Mouse (Mus musculus) right cerebral cortex, postnatal 4 days (tissue): ENCODE results near the gene Fah.
A peak's percentile ranks its signal among the peaks of the same experiment; 100 is the strongest.

Experiments used
- DNase-seq: peaks from one replicate; pipeline ENCODE4 v3.0.0-alpha.2; 2022

The Fah gene

GRCm38 (mm10) chr7:84606293-84606749 lies at the start of gene Fah:
Gene Fah (minus strand): TSS chr7:84606722.
- DNase-seq: no peak

DNA sequence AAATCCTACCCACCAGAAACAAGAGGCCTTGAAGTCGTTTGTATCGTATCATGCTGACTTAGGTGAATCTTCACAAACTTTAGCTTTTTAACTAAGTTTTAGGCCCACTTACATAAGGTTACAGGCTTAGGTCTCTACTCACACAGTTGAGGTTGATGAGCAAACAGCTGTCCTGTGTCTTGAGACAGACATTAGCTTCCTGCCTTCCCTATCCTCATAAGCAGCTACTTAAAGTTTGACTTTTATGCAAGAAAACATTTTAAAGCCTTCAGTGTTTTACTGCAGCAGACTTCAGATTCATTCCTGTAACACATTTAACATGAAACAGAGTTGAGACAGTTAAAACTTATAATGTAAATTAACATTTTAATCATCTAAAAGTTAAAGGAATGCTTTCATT lies 46.2 kb upstream of the Fah start:
- no peak for DNase-seq

DNA sequence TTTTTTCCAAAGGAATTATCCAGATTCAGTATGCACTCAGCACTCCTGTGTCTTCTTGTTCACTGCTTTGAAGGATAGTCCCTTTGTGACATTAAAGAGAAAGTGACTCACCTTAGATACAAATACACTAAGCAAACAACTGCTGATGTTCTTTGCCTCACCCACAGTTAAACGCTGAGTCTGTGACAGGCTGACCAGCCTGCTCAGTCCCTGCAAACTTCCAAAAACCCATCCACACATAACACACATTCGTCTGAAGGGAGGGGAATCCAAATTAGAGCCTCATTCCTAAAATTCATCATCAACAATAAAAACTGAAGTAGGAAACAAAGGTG lies 45.4 kb upstream of the Fah start:
- DNase-seq: no peak

- DNase-seq: no peak
Observed at GRCm38 (mm10) chr7:84651303-84651986, 44.9 kb upstream of the Fah start.

DNA sequence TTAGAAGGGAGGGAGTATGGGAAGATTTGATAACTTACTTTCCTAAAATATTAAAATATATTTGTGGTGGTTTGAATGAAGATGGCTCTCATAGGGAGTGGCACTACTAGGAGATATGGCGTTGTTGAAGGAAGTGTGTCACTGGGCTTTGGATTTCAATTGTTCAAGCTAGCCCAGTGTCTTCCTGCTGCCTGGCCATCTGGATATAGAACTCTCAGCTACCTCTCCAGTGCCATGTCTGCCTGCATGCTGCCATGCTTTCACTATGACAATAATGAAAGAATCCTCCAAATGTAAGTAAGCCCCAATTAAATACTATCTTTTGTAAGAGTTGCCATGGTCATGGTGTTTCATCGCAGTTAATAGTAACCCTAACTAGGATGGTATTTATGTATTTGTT lies 42.5 kb upstream of the Fah start:
- no peak for DNase-seq

- DNase-seq: no peak
Observed at GRCm38 (mm10) chr7:84646256-84646655, 39.7 kb upstream of the Fah start.

- no peak for DNase-seq
Observed at GRCm38 (mm10) chr7:84643270-84643998, 36.9 kb upstream of the Fah start.

DNA sequence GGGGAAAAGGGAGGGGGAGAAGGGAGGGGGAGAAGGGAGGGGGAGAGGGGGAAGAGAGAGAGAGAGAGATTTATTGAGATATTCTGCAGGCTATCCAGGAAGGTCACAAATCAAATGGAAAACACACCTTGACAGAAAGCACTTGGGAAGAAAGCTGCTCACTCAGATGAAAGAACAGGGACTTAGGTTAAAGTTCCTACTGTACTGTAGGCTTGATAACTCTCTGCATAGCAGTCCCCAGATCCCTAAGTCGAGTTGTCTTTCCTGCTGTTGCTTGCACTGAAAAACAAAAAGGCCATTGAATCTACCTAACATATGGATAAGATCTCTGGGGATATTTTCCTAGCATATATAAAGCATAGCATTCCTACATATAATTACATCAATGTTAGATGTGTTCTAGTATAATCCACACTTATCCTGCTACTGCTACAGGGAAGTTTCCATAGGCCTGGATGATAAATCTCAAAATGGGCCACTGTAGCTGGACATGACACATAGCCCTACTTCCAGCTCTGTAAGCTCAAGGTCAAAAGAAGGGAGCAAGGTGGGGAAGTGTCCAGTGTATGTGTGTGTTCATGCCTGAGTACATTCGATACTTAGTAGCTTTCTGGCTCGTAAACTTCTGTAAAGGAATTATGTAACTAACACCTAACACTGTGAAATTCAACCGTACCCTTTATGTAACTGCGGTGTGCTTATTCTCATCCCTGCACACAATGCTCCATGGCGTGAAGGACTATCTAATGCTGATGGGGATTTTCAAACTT lies 35.8 kb upstream of the Fah start:
- DNase-seq: no peak

DNA sequence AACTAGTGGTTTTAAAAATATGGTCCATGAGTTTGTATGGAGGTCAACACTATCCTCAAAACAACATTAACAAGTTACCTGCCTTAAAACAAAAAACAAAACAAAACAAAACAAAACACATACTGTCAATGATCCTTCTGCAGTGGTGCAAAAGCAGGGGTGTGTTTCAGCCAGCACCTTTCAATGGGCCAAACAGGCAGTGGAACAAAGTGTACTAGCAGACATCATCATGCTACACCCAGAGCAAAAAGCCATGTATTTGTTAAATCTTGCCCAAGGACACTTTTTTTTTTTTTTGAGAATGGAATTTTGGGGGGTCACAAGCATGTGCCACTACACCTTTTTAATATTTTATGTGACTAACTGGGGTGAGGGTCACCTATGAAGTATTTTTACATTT lies 30.4 kb upstream of the Fah start:
- no peak for DNase-seq

- DNase-seq: no peak
Observed at GRCm38 (mm10) chr7:84631878-84632277, 25.4 kb upstream of the Fah start.

- no peak for DNase-seq
Observed at GRCm38 (mm10) chr7:84623718-84624117, 17.2 kb upstream of the Fah start.

DNA sequence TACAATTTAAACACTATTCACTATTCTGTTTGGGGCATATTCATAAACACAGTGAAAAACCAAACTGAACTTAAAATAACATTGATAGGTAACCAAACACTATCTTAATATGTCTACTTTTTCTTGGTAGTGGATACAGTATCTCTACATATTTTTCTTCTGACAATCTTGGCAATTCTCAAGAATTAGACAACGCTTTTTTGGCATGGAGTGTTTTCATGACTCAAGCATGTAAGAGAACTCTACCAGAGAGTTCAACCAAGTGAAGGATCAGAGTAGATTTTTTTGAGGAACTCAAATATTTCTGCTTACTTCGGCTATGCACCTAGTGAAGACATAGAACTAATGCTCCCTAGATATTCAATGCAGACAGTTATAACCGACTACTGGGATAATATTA lies 14.4 kb upstream of the Fah start:
- no peak for DNase-seq

DNA sequence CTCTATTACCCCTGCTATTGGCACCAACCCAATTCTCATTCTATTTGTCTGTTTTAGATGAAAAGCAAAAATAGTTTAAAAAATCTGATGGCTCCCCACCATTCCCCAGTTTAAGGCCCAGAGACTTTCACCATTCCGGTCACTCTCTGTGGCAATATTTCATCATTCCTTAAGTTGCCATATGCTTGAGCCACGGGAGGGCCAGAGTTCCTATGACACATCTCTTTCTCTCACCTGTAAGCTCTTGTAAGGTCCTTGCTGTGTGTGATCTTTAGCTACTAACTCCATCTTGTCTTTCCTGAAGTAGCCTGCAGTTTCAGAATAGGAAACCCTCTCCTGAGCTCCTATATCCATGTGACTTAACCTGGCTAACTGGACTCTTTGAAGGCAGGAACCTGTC lies 12.4 kb upstream of the Fah start:
- no peak for DNase-seq

DNA sequence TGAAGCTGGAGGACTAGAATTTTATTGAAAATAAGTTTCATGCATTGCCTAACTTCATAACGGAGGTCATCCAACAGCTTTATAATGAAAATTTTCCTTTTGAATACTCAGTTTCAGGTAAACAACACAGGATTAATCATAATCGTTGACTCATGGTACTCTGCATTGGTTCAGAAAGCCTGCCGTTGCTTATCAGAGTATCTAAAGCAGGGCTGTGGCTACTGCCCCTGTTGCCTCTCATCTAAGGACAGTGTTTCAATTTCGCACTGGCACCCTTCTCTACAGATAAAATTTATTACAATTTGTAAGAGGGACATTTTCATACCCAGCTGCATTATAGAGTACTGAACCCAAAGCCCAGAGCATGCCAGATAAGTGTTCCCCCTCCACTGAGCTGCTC lies 5.9 kb upstream of the Fah start:
- no peak for DNase-seq

DNA sequence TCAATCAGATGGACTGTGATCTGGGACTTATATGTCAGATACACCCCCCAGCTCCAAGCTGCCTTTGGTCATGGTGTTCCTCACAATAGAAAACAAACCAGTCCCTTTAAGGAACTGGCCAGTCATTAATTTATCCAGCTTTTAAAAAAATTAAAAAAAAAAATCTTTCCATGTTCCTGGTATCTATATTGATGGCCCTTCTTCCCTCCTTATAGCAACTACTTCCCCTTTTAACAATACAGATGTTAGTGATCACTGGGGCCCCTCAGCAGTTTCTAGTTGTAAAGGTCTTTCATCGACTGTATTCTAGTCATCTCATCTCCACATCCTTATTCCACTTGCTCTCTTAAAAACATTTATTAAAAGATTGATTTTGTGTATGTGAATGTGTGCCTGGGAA lies 5.1 kb upstream of the Fah start:
- no peak for DNase-seq

- peak; percentile 72 for DNase-seq
Observed at GRCm38 (mm10) chr7:84605704-84606292, 724 bp downstream of the Fah start.

DNA sequence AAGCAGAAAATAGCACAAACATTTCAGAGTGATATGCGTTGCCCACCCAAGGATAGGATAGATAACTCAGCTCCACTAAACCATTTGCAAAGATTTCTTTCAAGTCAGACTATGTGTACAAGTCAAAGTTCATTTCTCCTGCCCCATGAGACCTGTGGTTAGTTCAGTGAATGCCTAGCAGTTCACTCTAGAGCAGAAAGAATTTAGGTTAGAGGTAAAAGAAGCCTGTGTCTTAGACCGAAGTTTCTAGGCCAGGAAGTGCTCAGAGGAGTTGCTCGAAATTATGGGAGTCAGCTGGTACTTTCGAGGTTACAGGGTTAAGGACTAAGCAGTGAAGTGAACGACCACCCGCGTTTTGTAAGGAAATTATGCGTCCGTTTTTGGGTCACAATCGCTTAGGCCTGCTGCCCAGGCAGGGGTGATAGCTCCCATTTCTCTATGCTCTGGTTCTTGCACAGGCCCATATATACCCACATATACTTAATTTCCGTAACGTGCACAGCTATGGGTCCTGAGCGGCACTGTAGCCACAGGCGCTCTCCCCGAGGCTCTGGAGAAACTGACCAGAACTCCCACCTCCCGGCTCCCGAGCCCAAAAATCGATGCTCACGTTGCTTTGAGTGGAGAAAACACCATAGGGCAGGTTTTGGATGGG lies 1.4 kb downstream of the Fah start:
- no peak for DNase-seq

DNA sequence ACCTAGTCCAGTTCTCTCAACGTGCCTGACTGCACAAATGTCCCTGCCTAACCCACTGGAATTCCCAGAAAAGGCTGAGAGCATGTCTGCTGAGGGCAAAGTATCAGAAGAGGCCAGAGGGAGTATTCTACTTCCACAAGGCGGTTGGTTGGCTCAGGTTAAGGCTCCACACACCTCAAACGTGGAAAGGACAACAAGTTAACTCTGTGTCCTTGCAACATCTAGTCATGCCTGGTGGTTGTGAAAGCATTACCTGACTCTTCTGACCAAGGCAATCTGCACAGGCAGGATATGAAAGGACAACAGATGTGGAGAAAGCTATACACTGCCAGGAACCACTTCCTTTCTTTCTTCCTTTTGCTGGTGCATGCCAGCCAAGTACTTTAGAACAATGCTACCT lies 2.0 kb downstream of the Fah start:
- no peak for DNase-seq

DNA sequence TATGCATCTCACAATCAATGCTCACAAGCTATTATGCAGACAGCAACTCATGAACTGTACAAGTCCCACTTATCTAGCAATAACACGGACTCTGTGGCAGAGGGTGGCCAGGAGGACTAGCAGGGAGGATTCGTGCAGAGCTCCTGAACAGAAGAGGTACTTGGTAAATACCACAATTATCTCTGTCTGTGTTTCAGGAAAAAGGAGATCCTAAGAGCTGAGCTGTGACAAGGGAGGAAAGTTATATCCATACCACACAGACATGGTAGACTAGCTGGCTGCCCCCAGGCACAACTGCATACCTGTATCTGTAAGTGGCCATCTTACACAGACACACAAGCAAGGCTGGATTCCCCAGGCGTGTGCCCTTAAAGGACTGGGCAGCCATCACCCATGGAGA lies 5.2 kb downstream of the Fah start:
- no peak for DNase-seq

DNA sequence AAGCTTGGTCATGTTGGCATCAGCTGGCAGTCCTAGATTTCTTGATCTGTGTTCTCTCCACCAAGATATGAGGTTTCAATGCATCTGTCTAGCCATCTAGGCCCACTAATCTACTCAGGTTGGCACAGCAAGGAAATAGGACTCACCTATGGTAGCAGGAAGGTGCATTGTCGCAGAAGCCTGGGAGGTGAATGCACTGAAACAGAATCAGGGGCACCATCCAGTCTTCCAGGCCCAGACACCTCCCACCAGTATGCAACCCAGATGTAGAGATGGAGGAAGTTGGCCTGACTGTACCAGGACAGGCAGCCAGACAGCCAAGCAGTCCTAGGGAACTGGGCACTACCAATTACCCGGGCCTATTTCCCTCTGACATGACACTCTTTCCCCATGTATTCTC lies 5.9 kb downstream of the Fah start:
- no peak for DNase-seq

DNA sequence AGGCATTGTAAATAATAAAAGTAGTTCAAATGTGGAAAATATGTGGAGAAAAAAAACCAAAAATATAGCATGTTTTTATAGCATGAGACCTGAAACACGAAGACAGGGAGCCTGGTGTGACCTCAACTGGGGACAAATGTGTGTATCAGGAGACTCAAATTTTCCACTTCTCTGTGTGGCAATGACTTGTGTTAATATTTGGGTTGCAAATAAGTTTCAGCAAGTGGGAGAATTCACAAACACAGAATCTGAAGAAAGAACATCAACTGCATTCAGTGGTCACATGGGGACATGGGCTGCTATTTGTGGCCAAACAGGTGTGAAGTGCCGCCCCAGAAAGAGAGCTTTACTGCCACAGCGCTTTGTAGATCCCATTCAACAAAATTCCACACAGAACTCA lies 9.9 kb downstream of the Fah start:
- DNase-seq: no peak

- no peak for DNase-seq
Observed at GRCm38 (mm10) chr7:84596002-84596401, 10.5 kb downstream of the Fah start.

GRCm38 (mm10) chr7:84594917-84595303 lies 11.6 kb downstream of the Fah start:
- DNase-seq: no peak
